Mouse (Mus musculus): ENCODE data around the gene Prpf38a. TPM values are rescaled to one million over a fixed set of nuclear protein-coding genes. Genes with fewer than 3 reads are reported as not detected.

Prpf38a gene
- total and polyA plus RNA-seq, 2 experiments: 1.6 to 13.3 TPM

DNA sequence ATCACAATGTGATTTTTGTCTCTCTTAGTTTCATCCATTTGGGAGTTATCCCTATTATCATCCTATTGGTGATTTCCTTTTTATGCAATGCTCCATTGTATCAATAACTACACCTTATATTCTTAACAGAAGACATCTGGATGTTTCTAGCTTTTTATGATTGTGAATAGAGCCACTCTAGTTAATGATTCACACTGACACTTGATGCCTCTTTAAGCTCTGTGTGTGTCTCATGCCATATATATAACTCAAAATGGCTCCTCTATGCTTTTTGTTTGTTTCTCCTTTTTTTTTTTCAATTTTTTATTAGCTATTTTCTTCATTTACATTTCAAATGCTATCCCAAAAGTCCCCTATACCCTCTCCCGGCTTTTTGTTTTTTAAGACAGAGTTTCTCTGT is 16.6 kb upstream of the Prpf38a start:
- TF ChIP-seq CTCF (IDR thresholded peaks at IDR 0.05; ENCODE audit: low read depth, low read length) (no peak), POLR2A (IDR thresholded peaks at IDR 0.05; ENCODE audit: extremely low read depth, insufficient read depth, low read length) (no peak)
- no peak overlapping the region for H3K9ac ChIP-seq (ENCODE audit: low read depth, low read length)
- DNase-seq (ENCODE audit: extremely low read depth, low read depth, low spot score): no peak
- H3K4me1 ChIP-seq (ENCODE audit: control insufficient read depth, insufficient read depth, low read length): no peaks in the 10 kb centered on the region
- 100% methylated on average over 1 of the region's 1 CpGs for WGBS
- no peaks in the 10 kb centered on the region for H3K36me3 ChIP-seq (ENCODE audit: control insufficient read depth, insufficient read depth, low read length)
- H3K4me3 ChIP-seq (ENCODE audit: insufficient read depth, low read depth, low read length): no peak overlapping the region
- H3K27ac ChIP-seq (replicated peaks; ENCODE audit: insufficient read depth, low read depth, low read length): no peak overlapping the region
- no peaks in the 10 kb centered on the region for H3K27me3 ChIP-seq (ENCODE audit: control insufficient read depth, insufficient read depth, low read length)
- H3K79me2 ChIP-seq (ENCODE audit: control insufficient read depth, insufficient read depth, low read length): no peaks in the 10 kb centered on the region

DNA sequence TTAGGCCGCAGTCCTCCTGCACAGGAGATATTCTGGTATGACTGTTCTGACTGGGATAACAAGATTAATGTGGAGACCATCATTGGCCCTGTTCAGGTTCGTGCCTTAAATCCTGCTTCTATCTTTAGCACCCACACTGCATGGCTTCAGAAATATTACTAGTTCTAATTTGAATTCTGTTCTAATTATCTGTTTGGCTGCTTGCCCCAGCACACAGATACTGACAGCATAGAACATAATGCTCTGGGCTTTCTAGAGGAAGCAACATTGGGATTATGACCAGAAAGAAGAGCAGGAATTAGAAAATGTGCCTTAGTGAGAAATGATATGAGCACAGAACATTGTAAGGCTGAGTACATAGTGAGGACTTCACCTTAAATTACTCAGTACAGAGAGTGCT is 14.2 kb upstream of the Prpf38a start:
- Histone ChIP-seq H3K36me3 (ENCODE audit: control insufficient read depth, insufficient read depth, low read length) (no peaks in the 10 kb centered on the region), H3K4me3 (ENCODE audit: insufficient read depth, low read depth, low read length) (no peak overlapping the region), H3K4me1 (ENCODE audit: control insufficient read depth, insufficient read depth, low read length) (no peaks in the 10 kb centered on the region), H3K79me2 (ENCODE audit: control insufficient read depth, insufficient read depth, low read length) (no peaks in the 10 kb centered on the region), H3K27ac (replicated peaks; ENCODE audit: insufficient read depth, low read depth, low read length) (no peak overlapping the region), H3K9ac (ENCODE audit: low read depth, low read length) (no peak overlapping the region), H3K27me3 (ENCODE audit: control insufficient read depth, insufficient read depth, low read length) (no peaks in the 10 kb centered on the region)
- WGBS: 83% methylated on average over 2 of the region's 2 CpGs
- DNase-seq (ENCODE audit: extremely low read depth, low read depth, low spot score): no peak
- TF ChIP-seq CTCF (IDR thresholded peaks at IDR 0.05; ENCODE audit: low read depth, low read length) (no peak), POLR2A (IDR thresholded peaks at IDR 0.05; ENCODE audit: extremely low read depth, insufficient read depth, low read length) (no peak)

- no peak overlapping the region for H3K27ac ChIP-seq (replicated peaks; ENCODE audit: insufficient read depth, low read depth, low read length)
- no peaks in the 10 kb centered on the region; the same call in 1 of the 2 replicates for H3K4me1 ChIP-seq (ENCODE audit: control insufficient read depth, insufficient read depth, low read length)
- peak overlapping the region; percentile 59 for H3K9ac ChIP-seq (ENCODE audit: low read depth, low read length)
- peak overlapping the region; percentile 72 for H3K4me3 ChIP-seq (ENCODE audit: insufficient read depth, low read depth, low read length)
- H3K36me3 ChIP-seq (ENCODE audit: control insufficient read depth, insufficient read depth, low read length): peaks cover 8% of the 10 kb centered on the region
- TF ChIP-seq CTCF (IDR thresholded peaks at IDR 0.05; ENCODE audit: low read depth, low read length): no peak
- TF ChIP-seq POLR2A (IDR thresholded peaks at IDR 0.05; ENCODE audit: extremely low read depth, insufficient read depth, low read length): no peak
- WGBS: 5% methylated on average over 16 of the region's 16 CpGs
- no peaks in the 10 kb centered on the region for H3K79me2 ChIP-seq (ENCODE audit: control insufficient read depth, insufficient read depth, low read length)
- no peaks in the 10 kb centered on the region for H3K27me3 ChIP-seq (ENCODE audit: control insufficient read depth, insufficient read depth, low read length)
- no peak for DNase-seq (ENCODE audit: extremely low read depth, low read depth, low spot score)
These were observed 741 bp upstream of the Prpf38a start for GRCm38 (mm10) chr4:108579743-108580411.

- TF ChIP-seq CTCF (IDR thresholded peaks at IDR 0.05; ENCODE audit: low read depth, low read length): no peak
- TF ChIP-seq POLR2A (IDR thresholded peaks at IDR 0.05; ENCODE audit: extremely low read depth, insufficient read depth, low read length): no peak
- DNase-seq (ENCODE audit: extremely low read depth, low read depth, low spot score): no peak
- Histone ChIP-seq H3K27ac (replicated peaks; ENCODE audit: insufficient read depth, low read depth, low read length) (no peak overlapping the region), H3K27me3 (ENCODE audit: control insufficient read depth, insufficient read depth, low read length) (no peaks in the 10 kb centered on the region), H3K36me3 (ENCODE audit: control insufficient read depth, insufficient read depth, low read length) (peaks cover 50% of the 10 kb centered on the region), H3K79me2 (ENCODE audit: control insufficient read depth, insufficient read depth, low read length) (no peaks in the 10 kb centered on the region), H3K9ac (ENCODE audit: low read depth, low read length) (no peak overlapping the region), H3K4me1 (ENCODE audit: control insufficient read depth, insufficient read depth, low read length) (no peaks in the 10 kb centered on the region), H3K4me3 (ENCODE audit: insufficient read depth, low read depth, low read length) (no peak overlapping the region)
- WGBS: 90% methylated on average over 3 of the region's 3 CpGs
These were observed 6.5 kb downstream of the Prpf38a start for GRCm38 (mm10) chr4:108572644-108573043.

- 78% methylated on average over 1 of the region's 1 CpGs for WGBS
- no peak for DNase-seq (ENCODE audit: extremely low read depth, low read depth, low spot score)
- Histone ChIP-seq H3K27ac (replicated peaks; ENCODE audit: insufficient read depth, low read depth, low read length) (no peak overlapping the region), H3K4me1 (ENCODE audit: control insufficient read depth, insufficient read depth, low read length) (no peaks in the 10 kb centered on the region), H3K9ac (ENCODE audit: low read depth, low read length) (no peak overlapping the region), H3K4me3 (ENCODE audit: insufficient read depth, low read depth, low read length) (no peak overlapping the region), H3K36me3 (ENCODE audit: control insufficient read depth, insufficient read depth, low read length) (peaks cover 64% of the 10 kb centered on the region), H3K27me3 (ENCODE audit: control insufficient read depth, insufficient read depth, low read length) (no peaks in the 10 kb centered on the region), H3K79me2 (ENCODE audit: control insufficient read depth, insufficient read depth, low read length) (no peaks in the 10 kb centered on the region)
- TF ChIP-seq POLR2A (IDR thresholded peaks at IDR 0.05; ENCODE audit: extremely low read depth, insufficient read depth, low read length) (no peak), CTCF (IDR thresholded peaks at IDR 0.05; ENCODE audit: low read depth, low read length) (no peak)
These were observed 14.1 kb downstream of the Prpf38a start for GRCm38 (mm10) chr4:108565026-108565425.

- WGBS: 95% methylated on average over 2 of the region's 2 CpGs
- no peak for TF ChIP-seq CTCF (IDR thresholded peaks at IDR 0.05; ENCODE audit: low read depth, low read length)
- DNase-seq (ENCODE audit: extremely low read depth, low read depth, low spot score): no peak
- Histone ChIP-seq H3K36me3 (ENCODE audit: control insufficient read depth, insufficient read depth, low read length) (peaks cover 13% of the 10 kb centered on the region), H3K4me3 (ENCODE audit: insufficient read depth, low read depth, low read length) (no peak overlapping the region), H3K27ac (replicated peaks; ENCODE audit: insufficient read depth, low read depth, low read length) (no peak overlapping the region), H3K27me3 (ENCODE audit: control insufficient read depth, insufficient read depth, low read length) (no peaks in the 10 kb centered on the region), H3K4me1 (ENCODE audit: control insufficient read depth, insufficient read depth, low read length) (no peaks in the 10 kb centered on the region), H3K79me2 (ENCODE audit: control insufficient read depth, insufficient read depth, low read length) (no peaks in the 10 kb centered on the region), H3K9ac (ENCODE audit: low read depth, low read length) (no peak overlapping the region)
These were observed 39.4 kb downstream of the Prpf38a start for GRCm38 (mm10) chr4:108539701-108540100.

Other genes with a start within 250 kb of the Prpf38a start
- gene Shisal2a, start 196.0 kb downstream of the Prpf38a start, total RNA-seq (2014; rRNA removed): not detected in 2 replicates
- gene Shisal2a, start 196.0 kb downstream of the Prpf38a start, polyA plus RNA-seq (2012; rRNA removed): not detected in 2 replicates
- gene Gpx7, start 172.4 kb downstream of the Prpf38a start, total RNA-seq (2014; rRNA removed): 3.5 and 3.7 TPM in 2 replicates
- gene Gpx7, start 172.4 kb downstream of the Prpf38a start, polyA plus RNA-seq (2012; rRNA removed): 2.0 and 3.2 TPM in 2 replicates
- gene Tut4, start 119.9 kb downstream of the Prpf38a start, total RNA-seq (2014; rRNA removed): 30.3 and 34.6 TPM in 2 replicates
- 17.8 and 23.6 TPM in 2 replicates for gene Tut4, start 119.9 kb downstream of the Prpf38a start, polyA plus RNA-seq (2012; rRNA removed)
- gene Orc1, start 87 bp upstream of the Prpf38a start, total RNA-seq (2014; rRNA removed): under 0.01 and 0.13 TPM in 2 replicates
- gene Orc1, start 87 bp upstream of the Prpf38a start, polyA plus RNA-seq (2012; rRNA removed): not detected in 2 replicates
- 7.1 and 8.7 TPM in 2 replicates for gene Cc2d1b, start 40.6 kb upstream of the Prpf38a start, total RNA-seq (2014; rRNA removed)
- gene Cc2d1b, start 40.6 kb upstream of the Prpf38a start, polyA plus RNA-seq (2012; rRNA removed): 6.7 and 9.5 TPM in 2 replicates
- gene 3110021N24Rik, start 140.3 kb upstream of the Prpf38a start, total RNA-seq (2014; rRNA removed): 0.40 and 0.46 TPM in 2 replicates
- not detected in 2 replicates for gene 3110021N24Rik, start 140.3 kb upstream of the Prpf38a start, polyA plus RNA-seq (2012; rRNA removed)
- 15.0 and 15.4 TPM in 2 replicates for gene Zfyve9, start 201.5 kb upstream of the Prpf38a start, total RNA-seq (2014; rRNA removed)
- 2.1 and 2.2 TPM in 2 replicates for gene Zfyve9, start 201.5 kb upstream of the Prpf38a start, polyA plus RNA-seq (2012; rRNA removed)

Data from liver, adult 2 months (tissue).